Mouse (Mus musculus): ENCODE measurements around the gene Ifi211. TPM values are rescaled to one million over a fixed set of nuclear protein-coding genes. Genes with fewer than 3 reads are reported as not detected.
"Not testable (repeated sequence)": the region's sequence is repeated elsewhere in the genome, so short reads cannot be mapped to it uniquely, and the experiment has no call there.

Ifi211 gene
- total RNA-seq (2014; rRNA removed) (0.14 TPM in 1 of 2 replicates, not detected in the other), polyA plus RNA-seq (2015; fragmentation: Nextera tagmentation; extraction: Ambion mirVana) (0.40 and 0.63 TPM in 2 replicates)

- not testable (repeated sequence) for H3K36me3 ChIP-seq (ENCODE audit: insufficient read depth, low read length); H3K27me3 ChIP-seq (ENCODE audit: insufficient read depth, low read length); H3K4me2 ChIP-seq (ENCODE audit: low read depth, low read length); ATAC-seq; H3K9me3 ChIP-seq (ENCODE audit: low read length); H3K9ac ChIP-seq (replicated peaks; ENCODE audit: low read length); DNase-seq (ENCODE audit: low spot score); H3K27ac ChIP-seq; H3K4me3 ChIP-seq (ENCODE audit: low read length); H3K4me1 ChIP-seq (ENCODE audit: insufficient read depth, low read length)
- 87% methylated on average over 6 of the region's 6 CpGs for WGBS
Observed at GRCm38 (mm10) chr1:173912548-173913255, at the start of gene Ifi211. TSS of gene Ifi211 (minus strand) at chr1:173913046.

GRCm38 (mm10) chr1:173961491-173961890, 48.6 kb upstream of the Ifi211 start:
- not testable (repeated sequence) for ATAC-seq

DNA sequence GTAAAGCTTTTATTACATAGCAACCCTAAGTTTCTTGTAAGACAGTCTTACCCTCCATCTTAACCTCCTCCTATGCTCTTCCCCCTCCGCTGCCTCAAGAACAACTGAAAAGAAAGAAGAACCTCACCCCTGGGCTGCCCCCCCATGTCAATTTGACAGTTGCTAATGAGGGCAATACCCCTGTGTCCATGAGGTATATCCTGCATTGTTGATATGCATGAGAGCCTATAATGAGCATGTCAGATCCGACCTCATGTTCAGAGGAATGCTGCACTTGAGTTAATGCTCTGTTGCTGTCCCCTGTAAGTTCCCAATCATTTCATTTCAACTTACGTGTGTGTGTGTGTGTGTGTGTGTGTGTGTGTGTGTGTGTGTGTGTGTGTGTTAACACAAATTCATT, 47.2 kb upstream of the Ifi211 start:
- WGBS: 41% methylated on average over 3 of the region's 3 CpGs
- ATAC-seq: not testable (repeated sequence)

More at GRCm38 (mm10) chr1:173961491-173961890, 48.6 kb upstream of the Ifi211 start:
- not testable (repeated sequence) for H3K27me3 ChIP-seq (ENCODE audit: insufficient read depth, low read length); H3K4me3 ChIP-seq (ENCODE audit: low read length); DNase-seq (ENCODE audit: low spot score); H3K9ac ChIP-seq (replicated peaks; ENCODE audit: low read length); H3K4me1 ChIP-seq (ENCODE audit: insufficient read depth, low read length); H3K36me3 ChIP-seq (ENCODE audit: insufficient read depth, low read length); H3K4me2 ChIP-seq (ENCODE audit: low read depth, low read length); H3K9me3 ChIP-seq (ENCODE audit: low read length); H3K27ac ChIP-seq
- 93% methylated on average over 1 of the region's 1 CpGs for WGBS

GRCm38 (mm10) chr1:173955839-173956527, 43.1 kb upstream of the Ifi211 start:
- not testable (repeated sequence) for H3K27ac ChIP-seq; ATAC-seq; DNase-seq (ENCODE audit: low spot score); H3K36me3 ChIP-seq (ENCODE audit: insufficient read depth, low read length); H3K4me3 ChIP-seq (ENCODE audit: low read length); H3K27me3 ChIP-seq (ENCODE audit: insufficient read depth, low read length); H3K4me1 ChIP-seq (ENCODE audit: insufficient read depth, low read length); H3K4me2 ChIP-seq (ENCODE audit: low read depth, low read length); H3K9ac ChIP-seq (replicated peaks; ENCODE audit: low read length); H3K9me3 ChIP-seq (ENCODE audit: low read length)
- 73% methylated on average over 3 of the region's 3 CpGs for WGBS

More for the DNA sequence above, 47.2 kb upstream of the Ifi211 start:
- H3K4me2 ChIP-seq (ENCODE audit: low read depth, low read length); H3K4me3 ChIP-seq (ENCODE audit: low read length); H3K4me1 ChIP-seq (ENCODE audit: insufficient read depth, low read length); H3K27me3 ChIP-seq (ENCODE audit: insufficient read depth, low read length); H3K9me3 ChIP-seq (ENCODE audit: low read length); H3K27ac ChIP-seq; H3K36me3 ChIP-seq (ENCODE audit: insufficient read depth, low read length); H3K9ac ChIP-seq (replicated peaks; ENCODE audit: low read length); DNase-seq (ENCODE audit: low spot score): not testable (repeated sequence)

- Histone ChIP-seq H3K4me3 (ENCODE audit: low read length) (no peak overlapping the region), H3K4me2 (ENCODE audit: low read depth, low read length) (no peak overlapping the region), H3K36me3 (ENCODE audit: insufficient read depth, low read length) (no peaks in the 10 kb centered on the region), H3K27ac (no peak overlapping the region), H3K27me3 (ENCODE audit: insufficient read depth, low read length) (no peaks in the 10 kb centered on the region), H3K4me1 (ENCODE audit: insufficient read depth, low read length) (no peaks in the 10 kb centered on the region), H3K9me3 (ENCODE audit: low read length) (no peaks in the 10 kb centered on the region), H3K9ac (replicated peaks; ENCODE audit: low read length) (no peak overlapping the region)
- 87% methylated on average over 2 of the region's 2 CpGs for WGBS
- no peak for TF ChIP-seq CTCF (IDR thresholded peaks at IDR 0.05; ENCODE audit: low read depth)
- ATAC-seq: no peak
- no peak for DNase-seq (ENCODE audit: low spot score)
Observed at GRCm38 (mm10) chr1:173955071-173955796, 42.4 kb upstream of the Ifi211 start.

- no peak overlapping the region for H3K9ac ChIP-seq (replicated peaks; ENCODE audit: low read length)
- no peak overlapping the region for H3K4me3 ChIP-seq (ENCODE audit: low read length)
- H3K9me3 ChIP-seq (ENCODE audit: low read length): no peaks in the 10 kb centered on the region
- H3K27ac ChIP-seq: no peak overlapping the region
- no peaks in the 10 kb centered on the region for H3K4me1 ChIP-seq (ENCODE audit: insufficient read depth, low read length)
- ATAC-seq: no peak
- no peak overlapping the region for H3K4me2 ChIP-seq (ENCODE audit: low read depth, low read length)
- no peaks in the 10 kb centered on the region for H3K27me3 ChIP-seq (ENCODE audit: insufficient read depth, low read length)
- TF ChIP-seq CTCF (IDR thresholded peaks at IDR 0.05; ENCODE audit: low read depth): no peak
- H3K36me3 ChIP-seq (ENCODE audit: insufficient read depth, low read length): no peaks in the 10 kb centered on the region
- 86% methylated on average over 1 of the region's 1 CpGs for WGBS
- no peak for DNase-seq (ENCODE audit: low spot score)
Observed at GRCm38 (mm10) chr1:173953563-173953962, 40.7 kb upstream of the Ifi211 start.

GRCm38 (mm10) chr1:173949044-173949443, 36.2 kb upstream of the Ifi211 start:
- not testable (repeated sequence) for H3K4me2 ChIP-seq (ENCODE audit: low read depth, low read length); H3K4me3 ChIP-seq (ENCODE audit: low read length); ATAC-seq; DNase-seq (ENCODE audit: low spot score); H3K36me3 ChIP-seq (ENCODE audit: insufficient read depth, low read length); H3K9me3 ChIP-seq (ENCODE audit: low read length); H3K4me1 ChIP-seq (ENCODE audit: insufficient read depth, low read length); H3K27ac ChIP-seq; H3K9ac ChIP-seq (replicated peaks; ENCODE audit: low read length); H3K27me3 ChIP-seq (ENCODE audit: insufficient read depth, low read length)
- WGBS: 89% methylated on average over 2 of the region's 2 CpGs

DNA sequence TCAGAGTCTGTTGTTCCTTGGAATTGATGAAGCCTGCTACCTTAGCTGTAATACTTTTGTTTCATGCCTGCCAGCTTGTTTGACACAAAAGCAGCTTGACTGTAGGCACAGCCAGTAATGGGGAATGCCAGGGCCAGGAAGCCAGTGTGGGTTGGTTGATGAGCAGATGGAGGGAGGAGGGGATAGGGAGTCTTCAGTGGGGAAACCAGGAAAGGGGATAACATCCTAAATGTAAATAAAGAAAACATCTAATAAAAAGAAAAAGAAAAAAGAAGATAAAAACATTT, 29.9 kb upstream of the Ifi211 start:
- not testable (repeated sequence) for H3K27me3 ChIP-seq (ENCODE audit: insufficient read depth, low read length); H3K4me1 ChIP-seq (ENCODE audit: insufficient read depth, low read length); H3K27ac ChIP-seq; DNase-seq (ENCODE audit: low spot score); H3K4me3 ChIP-seq (ENCODE audit: low read length); H3K4me2 ChIP-seq (ENCODE audit: low read depth, low read length); H3K9ac ChIP-seq (replicated peaks; ENCODE audit: low read length); H3K36me3 ChIP-seq (ENCODE audit: insufficient read depth, low read length); H3K9me3 ChIP-seq (ENCODE audit: low read length)
- 0 out of 2 replicates have a peak, but pooled peaks have one; percentile 53 for ATAC-seq

GRCm38 (mm10) chr1:173941924-173942779, 29.3 kb upstream of the Ifi211 start, which contains the start of the genes Mndal and Ifi203:
TSS of gene Mndal (minus strand) at chr1:173942491.
TSS of gene Ifi203 (minus strand) at chr1:173942672.
- not testable (repeated sequence) for H3K4me3 ChIP-seq (ENCODE audit: low read length)

More at GRCm38 (mm10) chr1:173941924-173942779, 29.3 kb upstream of the Ifi211 start, which contains the start of the genes Mndal and Ifi203:
- H3K4me1 ChIP-seq (ENCODE audit: insufficient read depth, low read length); H3K27me3 ChIP-seq (ENCODE audit: insufficient read depth, low read length); H3K9me3 ChIP-seq (ENCODE audit: low read length); H3K9ac ChIP-seq (replicated peaks; ENCODE audit: low read length); ATAC-seq; H3K27ac ChIP-seq; DNase-seq (ENCODE audit: low spot score); H3K36me3 ChIP-seq (ENCODE audit: insufficient read depth, low read length); H3K4me2 ChIP-seq (ENCODE audit: low read depth, low read length): not testable (repeated sequence)
- WGBS: 62% methylated on average over 3 of the region's 3 CpGs
